Mouse (Mus musculus) CH12.LX (cell line): Measurements from ENCODE around the gene Padi6.

Experiments used
- CTCF ChIP-seq, 2 experiments: IDR thresholded peaks in 1 of 2; conservative IDR thresholded peaks in 1 of 2; 2 replicates each; pipeline ENCODE4 v1.5.1; 2011 to 2012; ENCODE audit warnings: low read depth in 2 of 2, low read length in 2 of 2, improper control_type of control experiment in 1 of 2, inconsistent platforms in 1 of 2, mild to moderate bottlenecking in 1 of 2, moderate library complexity in 1 of 2
- POLR2A ChIP-seq: IDR thresholded peaks from 2 replicates; pipeline ENCODE4 v1.6.1; 2011; ENCODE audit warnings: low read depth, mild to moderate bottlenecking, improper control_type of control experiment, low read length

DNA sequence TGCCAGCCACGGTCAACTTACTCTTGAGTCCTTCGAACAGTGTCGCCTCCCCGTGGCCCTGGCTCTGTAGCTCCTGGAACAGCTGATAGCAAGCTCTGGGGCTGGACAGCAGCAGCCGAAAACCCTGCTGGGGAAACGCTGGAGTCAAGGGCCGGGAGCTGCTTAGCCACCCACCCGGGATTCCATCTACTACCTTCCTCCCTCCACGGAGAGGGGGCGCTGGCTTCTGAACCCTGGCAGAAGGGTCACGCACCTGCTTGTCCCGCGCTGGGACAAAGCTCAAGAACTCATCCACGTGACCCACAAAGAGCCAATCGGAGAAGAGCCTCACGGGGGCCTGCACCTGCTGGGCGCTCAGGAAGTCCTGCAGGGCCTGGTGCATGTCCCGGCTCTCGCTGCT lies 7.9 kb upstream of the Padi6 start:
- no peak; a peak in 1 of 4 replicates for TF ChIP-seq CTCF (conservative IDR thresholded peaks at IDR 0.05 in 1 of 2, IDR thresholded peaks at IDR 0.05 in 1 of 2; ENCODE audit: low read depth in 2 of 2, low read length in 2 of 2)
- no peak for TF ChIP-seq POLR2A
